Mouse (Mus musculus) erythroid progenitor cell, adult 5-6 weeks (primary cell): Measurements from ENCODE around the gene Syngr3. TPM values are rescaled to one million over a fixed set of nuclear protein-coding genes. Genes with fewer than 3 reads are reported as not detected.
"Not testable (repeated sequence)": the region's sequence is repeated elsewhere in the genome, so short reads cannot be mapped to it uniquely, and the experiment has no call there.

Experiments used
- ATAC-seq: replicated peaks from 2 replicates; pipeline ENCODE4 v1.8.0; 2016; ENCODE audit warnings: moderate number of reproducible peaks, mild to moderate bottlenecking, moderate TSS enrichment, inconsistent platforms; ENCODE audit not compliant: poor library complexity, low FRiP score, severe bottlenecking
- total RNA-seq, 2 experiments: library from RNA; stranded (forward) in 1 of 2; stranded (reverse) in 1 of 2; fragments of 150-400 nt in 1 of 2; fragments of 186-747, 209-891 nt in 1 of 2; gene quantifications; 2 replicates each; pipeline versions ENCODE4 v1.2.3 to v1.2.4; 2015 to 2017; ENCODE audit warnings: low replicate concordance in 2 of 2

Syngr3 gene
- total RNA-seq, 2 experiments from 2014 or later: not detected

- not testable (repeated sequence) for ATAC-seq
Observed at GRCm38 (mm10) chr17:24721383-24721955, 31.7 kb upstream of the Syngr3 start.

- ATAC-seq: not testable (repeated sequence)
Observed at GRCm38 (mm10) chr17:24720616-24721015, 30.9 kb upstream of the Syngr3 start.

GRCm38 (mm10) chr17:24719494-24720222 lies 29.9 kb upstream of the Syngr3 start:
- ATAC-seq: peak; percentile 92

- not testable (repeated sequence) for ATAC-seq
Observed at GRCm38 (mm10) chr17:24718938-24719337, 29.2 kb upstream of the Syngr3 start.

GRCm38 (mm10) chr17:24717943-24718342 lies 28.2 kb upstream of the Syngr3 start, which contains the start of the genes Rnf151 and Rps2:
Rnf151 (minus strand) TSS chr17:24718063.
Rps2 (plus strand) TSS chr17:24718116.
- no peak for ATAC-seq

GRCm38 (mm10) chr17:24716166-24716682 lies 26.5 kb upstream of the Syngr3 start:
- ATAC-seq: no peak

GRCm38 (mm10) chr17:24715556-24715955 lies 25.8 kb upstream of the Syngr3 start:
- ATAC-seq: no peak

- ATAC-seq: no peak
Observed at GRCm38 (mm10) chr17:24708646-24709045, 18.9 kb upstream of the Syngr3 start.

GRCm38 (mm10) chr17:24707801-24708425 lies 18.2 kb upstream of the Syngr3 start:
- peak; percentile 57 for ATAC-seq

GRCm38 (mm10) chr17:24706982-24707800 lies 17.4 kb upstream of the Syngr3 start, which contains the start of gene Tbl3:
Tbl3 (minus strand) TSS chr17:24707660.
- peak; percentile 89 for ATAC-seq

- ATAC-seq: no peak
Observed at GRCm38 (mm10) chr17:24705821-24706220, 16.1 kb upstream of the Syngr3 start.

GRCm38 (mm10) chr17:24701251-24701650 lies 11.5 kb upstream of the Syngr3 start:
- ATAC-seq: no peak

GRCm38 (mm10) chr17:24699473-24699872 lies 9.7 kb upstream of the Syngr3 start:
- no peak for ATAC-seq

- ATAC-seq: no peak
Observed at GRCm38 (mm10) chr17:24698715-24699114, 9.0 kb upstream of the Syngr3 start.

- ATAC-seq: no peak
Observed at GRCm38 (mm10) chr17:24697985-24698384, 8.2 kb upstream of the Syngr3 start.

- ATAC-seq: peak; percentile 94
Observed at GRCm38 (mm10) chr17:24696011-24696697, 6.4 kb upstream of the Syngr3 start, which contains the start of the genes Gfer and Noxo1. Gfer (minus strand) TSS chr17:24696156. Noxo1 (plus strand) TSS chr17:24696234.

GRCm38 (mm10) chr17:24695326-24696010 lies 5.7 kb upstream of the Syngr3 start:
- ATAC-seq: no peak

- no peak for ATAC-seq
Observed at GRCm38 (mm10) chr17:24692385-24692784, 2.6 kb upstream of the Syngr3 start.
